Mouse (Mus musculus) liver, adult (tissue): ENCODE data around the gene Sugt1.

Source experiments
- GATA4 ChIP-seq: IDR thresholded peaks from 2 replicates; pipeline ENCODE4 v1.6.1; 2014; ENCODE audit warnings: mild to moderate bottlenecking, low read length; ENCODE audit not compliant: insufficient replicate concordance

The Sugt1 gene

DNA sequence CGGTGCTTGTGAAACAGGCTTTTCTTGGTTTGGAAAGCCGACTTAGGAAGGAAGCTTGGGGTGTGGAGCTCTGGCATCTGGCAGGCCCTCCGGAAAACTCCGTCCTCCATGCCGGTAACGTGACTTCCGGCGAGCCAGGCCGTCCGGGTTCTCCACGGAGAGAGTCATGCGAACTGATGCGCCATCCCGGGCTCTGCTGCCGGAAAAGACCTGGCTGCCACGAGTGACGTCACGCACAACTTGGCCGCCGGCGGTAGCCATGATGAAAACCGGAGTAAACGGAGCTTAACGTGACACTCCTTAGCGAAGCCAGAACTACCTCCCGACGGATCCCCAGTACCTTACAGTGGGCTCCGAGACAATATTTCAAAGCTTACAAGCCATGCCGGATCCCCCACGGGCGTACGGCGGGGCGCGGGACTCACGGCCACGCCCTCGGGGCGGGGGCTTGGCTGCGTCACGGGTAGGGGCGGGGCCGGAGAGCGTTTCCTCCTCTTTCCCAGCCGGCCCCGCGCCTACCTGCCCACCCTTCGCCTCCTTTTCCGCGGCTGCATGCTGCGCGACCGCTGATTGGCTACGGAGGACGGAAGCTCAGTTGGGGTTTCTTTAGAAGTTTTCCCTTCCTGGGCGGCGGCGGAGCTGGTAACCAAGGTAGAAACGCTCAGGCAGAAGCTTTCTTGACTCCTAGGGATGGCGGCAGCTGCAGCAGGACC lies at the start of gene Sugt1:
TSS of gene Sugt1 (plus strand) at position 553 of the 713 bp plus-strand sequence.
- no peak; the same call in 1 of the 2 replicates for TF ChIP-seq GATA4

DNA sequence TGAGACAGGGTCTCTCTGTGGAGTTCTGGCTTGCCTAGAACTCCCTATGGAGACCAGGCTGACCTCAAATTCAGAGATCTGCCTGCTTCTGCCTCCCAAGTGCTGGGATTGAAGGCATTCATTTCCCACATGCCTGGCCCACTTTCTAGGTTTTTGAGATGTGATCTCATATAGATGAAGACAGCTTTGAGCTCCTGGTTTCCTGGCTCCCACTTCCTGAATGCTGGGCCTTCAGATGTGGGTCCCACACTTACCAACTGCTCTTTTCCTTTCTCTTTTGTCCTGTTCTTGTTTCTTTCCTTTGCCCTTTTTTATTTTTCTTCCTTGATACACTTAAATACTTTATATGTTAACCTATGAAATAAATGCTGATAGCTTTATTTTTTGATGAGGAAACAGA lies 49.6 kb upstream of the Sugt1 start:
- TF ChIP-seq GATA4 = no peak

DNA sequence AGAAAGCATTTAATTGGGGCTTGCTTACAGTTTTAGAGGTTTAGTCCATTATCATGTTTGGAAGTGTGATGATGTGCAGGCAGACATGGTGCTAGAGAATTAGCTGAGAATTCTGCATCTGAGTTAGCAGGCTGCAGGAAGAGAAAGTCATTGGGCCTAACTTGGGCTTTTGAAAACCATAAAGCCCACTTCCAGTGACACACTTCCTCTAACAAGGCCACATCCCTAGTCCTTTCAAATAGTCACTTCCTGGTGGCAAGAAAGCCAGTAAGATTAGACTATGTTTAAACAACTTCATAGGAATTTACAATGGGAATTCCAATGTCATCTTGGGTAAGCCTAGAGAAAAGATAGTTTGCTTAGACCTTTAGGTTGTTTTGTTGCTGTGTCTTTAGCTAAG lies 45.9 kb upstream of the Sugt1 start:
- TF ChIP-seq GATA4 = no peak

DNA sequence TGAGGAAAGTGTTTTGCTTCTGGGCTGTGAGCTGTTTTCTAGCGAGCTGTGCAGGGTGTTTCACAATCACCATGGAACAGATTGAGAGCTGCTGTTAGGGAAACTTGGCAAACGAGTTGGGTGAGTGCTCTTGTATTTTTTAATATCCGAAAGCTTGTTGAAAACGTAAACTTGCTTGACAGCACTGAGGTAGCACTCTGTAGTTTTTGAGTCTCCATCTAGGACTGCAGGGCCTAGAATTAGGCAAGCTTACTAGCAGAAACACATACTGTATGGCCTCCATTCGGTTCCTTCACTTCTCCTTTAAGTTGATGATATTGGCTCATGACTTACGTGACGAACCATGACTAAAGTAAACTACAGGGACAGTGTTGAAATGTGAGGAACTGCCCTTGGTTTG lies 38.1 kb upstream of the Sugt1 start:
- TF ChIP-seq GATA4 = no peak

DNA sequence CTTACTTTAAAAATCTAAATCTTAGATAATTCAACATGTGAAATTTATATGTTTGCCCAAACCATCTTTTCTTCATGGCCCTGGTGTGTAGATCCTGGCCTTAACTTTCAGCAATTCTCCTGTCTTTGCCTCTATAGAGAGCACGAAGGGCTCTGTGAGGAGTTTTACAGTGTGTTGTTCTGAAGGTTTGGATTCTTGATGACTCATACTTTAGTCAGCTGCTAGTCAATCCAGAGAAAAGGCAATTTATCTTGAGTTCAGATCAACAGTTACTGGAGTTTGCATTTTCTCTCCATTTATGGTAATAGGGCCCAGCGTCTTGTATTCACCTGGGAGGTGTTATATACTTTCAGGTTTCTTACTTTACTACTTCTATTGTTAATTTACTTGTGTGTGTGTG lies 35.6 kb upstream of the Sugt1 start:
- no peak for TF ChIP-seq GATA4

DNA sequence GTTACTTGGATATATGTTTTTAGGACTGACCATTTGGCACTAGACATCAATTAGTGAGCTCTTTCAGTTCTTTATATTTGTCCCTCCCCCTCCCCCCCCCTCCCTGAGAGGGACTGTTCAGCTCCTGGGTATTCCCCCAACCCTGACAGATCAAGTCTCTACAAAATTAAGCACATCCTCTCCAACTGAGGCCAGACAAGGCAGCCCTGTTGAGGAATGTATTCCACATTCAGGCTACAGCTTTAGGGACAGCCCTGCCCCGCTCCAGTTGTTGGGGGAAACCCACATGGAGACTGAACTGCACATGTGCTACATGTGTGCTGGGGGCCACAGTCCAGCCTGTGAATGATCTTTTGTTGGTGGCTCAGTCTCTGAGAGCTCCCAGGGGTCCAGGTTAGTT lies 34.6 kb upstream of the Sugt1 start:
- TF ChIP-seq GATA4 = no peak

DNA sequence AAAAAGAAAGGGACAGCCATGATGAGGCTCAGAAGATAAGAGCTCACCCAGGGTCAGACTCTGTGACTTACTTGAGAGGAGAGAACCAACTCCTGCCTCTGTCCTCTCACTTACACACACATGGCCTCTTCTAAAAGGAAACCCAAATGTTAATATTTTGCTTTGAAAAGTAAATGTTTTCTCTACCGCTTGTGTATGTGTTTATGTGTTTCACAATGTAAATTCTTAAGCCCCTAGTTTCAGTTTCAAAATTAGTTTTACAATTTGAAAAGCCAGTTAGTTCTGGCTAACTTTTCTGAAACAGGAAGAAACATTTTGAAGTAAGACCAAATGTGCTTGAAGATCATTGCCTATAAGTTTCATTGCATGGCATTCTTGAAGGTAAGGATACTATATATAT lies 29.7 kb upstream of the Sugt1 start:
- TF ChIP-seq GATA4 = no peak

DNA sequence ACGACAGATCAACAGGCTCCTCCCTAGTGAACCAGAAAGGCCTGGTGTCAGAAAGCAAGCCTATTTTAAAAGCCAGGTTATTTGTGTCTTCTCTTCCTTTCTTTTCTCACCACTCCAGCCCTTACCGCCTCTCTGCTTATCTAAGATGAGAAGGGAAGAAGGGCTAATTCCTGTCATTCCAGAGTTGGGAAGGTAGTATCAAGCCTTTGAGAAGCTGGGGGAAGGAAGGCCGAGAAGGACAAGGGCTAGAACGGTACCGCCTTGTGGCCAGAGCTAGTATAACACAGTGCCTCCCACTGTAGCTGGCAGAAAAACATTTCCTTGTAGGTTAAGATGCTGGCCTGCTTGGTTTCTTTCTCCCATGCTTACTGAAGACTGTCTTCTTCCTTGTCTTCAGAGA lies 24.7 kb upstream of the Sugt1 start:
- TF ChIP-seq GATA4 = no peak

DNA sequence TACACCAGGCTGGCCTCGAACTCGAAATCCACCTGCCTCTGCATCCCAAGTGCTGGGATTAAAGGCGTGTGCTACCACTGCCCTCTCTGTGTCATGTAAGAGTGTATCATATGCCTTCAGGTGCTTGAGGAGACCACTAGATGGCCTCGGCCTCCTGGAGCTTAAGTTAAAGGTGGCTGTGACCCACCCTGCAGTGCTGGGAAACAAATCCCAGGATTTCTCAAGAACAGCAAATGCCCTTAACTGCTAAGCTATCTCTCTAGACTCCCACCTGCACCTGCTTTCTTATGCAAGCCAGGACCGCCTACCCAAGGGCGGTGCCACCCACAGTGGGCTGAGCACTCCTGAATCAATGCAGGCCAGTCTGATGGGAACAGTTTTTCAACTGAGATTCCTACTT lies 22.7 kb upstream of the Sugt1 start:
- no peak for TF ChIP-seq GATA4

DNA sequence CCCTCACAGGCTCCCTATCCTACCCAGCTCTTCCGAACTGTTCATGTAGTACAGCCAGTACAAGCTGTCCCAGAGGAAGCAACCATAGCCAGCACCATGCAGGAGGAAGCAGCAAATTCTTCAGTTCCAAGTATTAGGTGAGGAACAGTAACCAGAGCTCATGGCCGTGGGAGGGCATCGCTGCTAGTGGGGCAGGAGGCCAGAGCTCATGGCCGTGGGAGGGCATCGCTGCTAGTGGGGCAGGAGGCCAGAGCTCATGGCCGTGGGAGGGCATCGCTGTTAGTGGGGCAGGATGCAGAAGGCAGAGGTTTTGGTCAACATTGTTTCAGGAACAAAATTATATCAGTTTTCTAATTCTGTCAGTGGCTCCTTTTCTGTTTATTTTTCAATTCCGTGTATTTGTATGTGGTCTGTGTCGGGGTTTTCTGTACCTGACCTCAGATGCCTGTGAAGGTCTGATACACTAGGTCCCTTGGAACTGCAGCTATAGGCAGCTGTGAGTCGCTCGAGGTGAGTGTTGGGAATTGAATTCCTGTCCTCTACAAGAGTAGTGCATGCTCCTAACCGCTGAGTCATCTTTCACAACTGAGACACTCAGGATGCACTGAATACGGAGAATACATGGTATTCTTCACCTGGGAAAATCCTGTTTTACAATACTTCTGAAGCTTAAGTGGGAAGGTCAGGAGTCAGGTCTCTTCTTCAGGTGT lies 13.9 kb upstream of the Sugt1 start:
- TF ChIP-seq GATA4 = no peak

DNA sequence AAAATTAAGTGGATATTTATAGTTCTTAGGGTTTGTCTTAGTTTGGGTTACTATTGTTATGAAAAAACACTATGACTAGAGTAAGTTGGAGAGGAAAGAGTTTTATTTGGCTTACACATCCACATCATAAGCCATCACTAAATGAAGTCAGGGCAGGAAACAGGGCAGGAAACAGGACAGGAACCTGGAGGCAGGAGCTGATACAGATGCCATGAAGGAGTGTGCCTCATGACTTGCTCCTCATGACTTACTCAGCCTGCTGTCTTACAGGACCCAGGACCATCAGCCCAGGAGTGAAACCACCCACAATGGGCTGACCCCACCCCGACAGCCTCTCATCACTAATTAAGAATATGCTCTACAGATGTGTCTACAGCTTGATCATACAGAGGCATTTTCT lies 13.1 kb upstream of the Sugt1 start:
- TF ChIP-seq GATA4 = no peak

DNA sequence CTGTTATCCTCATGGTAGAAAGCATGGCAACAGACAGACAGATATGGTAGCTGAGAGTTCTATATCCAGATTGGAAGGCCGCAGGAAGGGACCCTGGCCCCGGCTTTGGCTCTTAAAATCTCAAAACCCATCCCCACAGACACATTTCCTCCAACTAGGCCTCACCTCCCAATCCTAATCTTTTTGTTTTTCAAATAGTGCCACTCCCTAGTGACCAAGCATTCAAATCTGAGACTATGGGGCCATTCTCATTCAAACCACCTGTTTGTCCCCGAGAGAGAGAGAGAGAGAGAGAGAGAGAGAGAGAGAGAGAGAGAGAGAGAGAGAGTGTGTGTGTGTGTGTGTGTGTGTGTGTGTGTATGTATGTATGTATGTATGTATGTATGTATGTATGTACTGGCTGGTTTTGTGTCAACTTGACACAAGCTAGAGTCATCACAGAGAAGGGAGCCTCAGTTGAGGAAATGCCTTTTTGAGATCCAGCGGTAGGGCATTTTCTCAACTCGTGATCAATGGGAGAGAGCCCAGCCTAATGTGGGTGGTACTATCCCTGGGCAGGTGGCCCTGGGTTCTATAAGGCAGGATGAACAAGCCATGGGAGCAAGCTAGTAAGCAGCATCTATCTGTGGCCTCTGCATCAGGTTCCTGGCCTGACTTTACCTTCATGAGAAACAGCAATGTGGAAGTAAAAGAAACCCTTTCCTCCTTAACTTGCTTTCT lies 3.8 kb upstream of the Sugt1 start:
- no peak for TF ChIP-seq GATA4

DNA sequence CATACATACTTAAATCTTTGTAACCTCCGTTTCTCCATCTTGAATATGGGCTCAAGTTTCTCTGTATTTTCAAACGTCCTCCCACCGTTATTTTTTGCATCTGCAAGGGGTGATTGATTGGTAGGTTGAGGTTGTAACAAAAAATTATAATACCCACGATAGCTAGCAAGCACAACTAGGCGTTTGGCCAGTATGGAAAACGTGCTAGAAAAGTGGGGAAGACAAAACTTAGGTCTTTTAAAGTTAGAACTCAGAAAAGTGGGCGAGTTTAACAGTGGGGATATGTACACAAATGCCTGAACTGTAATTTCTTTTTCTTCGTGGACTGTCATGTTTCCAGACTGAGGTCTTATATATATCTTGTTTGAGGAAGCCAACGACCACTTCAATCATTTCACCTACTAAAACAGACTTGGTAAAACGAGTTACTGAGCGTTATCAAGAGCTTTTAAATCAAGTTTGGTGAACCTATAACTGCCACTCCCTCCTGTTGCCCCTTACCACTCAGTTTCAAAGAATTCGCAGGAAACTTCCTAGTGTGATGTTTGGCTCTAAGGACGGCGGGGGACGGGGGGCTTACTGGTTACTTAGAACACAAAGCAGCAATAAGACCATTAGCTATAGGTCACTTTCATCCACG lies 872 bp upstream of the Sugt1 start:
- TF ChIP-seq GATA4 = no peak

DNA sequence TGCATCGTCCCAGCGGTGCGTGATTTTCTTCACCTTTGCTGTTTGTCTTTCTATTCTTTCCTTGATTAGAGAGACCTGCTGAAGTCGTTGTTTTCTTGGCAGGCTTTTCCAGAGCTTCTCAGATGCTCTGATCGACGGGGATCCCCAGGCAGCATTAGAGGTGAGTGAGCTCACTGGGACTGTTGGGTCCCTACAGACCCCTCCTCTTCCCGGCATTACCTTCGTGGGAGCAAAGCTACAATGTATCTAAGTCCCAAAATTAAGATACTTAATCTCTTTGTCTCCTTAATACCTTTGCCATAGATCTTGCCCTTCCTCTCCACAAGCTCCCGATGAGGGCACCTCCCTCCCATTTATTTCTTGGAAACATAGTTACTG lies 350 bp downstream of the Sugt1 start:
- no peak for TF ChIP-seq GATA4

DNA sequence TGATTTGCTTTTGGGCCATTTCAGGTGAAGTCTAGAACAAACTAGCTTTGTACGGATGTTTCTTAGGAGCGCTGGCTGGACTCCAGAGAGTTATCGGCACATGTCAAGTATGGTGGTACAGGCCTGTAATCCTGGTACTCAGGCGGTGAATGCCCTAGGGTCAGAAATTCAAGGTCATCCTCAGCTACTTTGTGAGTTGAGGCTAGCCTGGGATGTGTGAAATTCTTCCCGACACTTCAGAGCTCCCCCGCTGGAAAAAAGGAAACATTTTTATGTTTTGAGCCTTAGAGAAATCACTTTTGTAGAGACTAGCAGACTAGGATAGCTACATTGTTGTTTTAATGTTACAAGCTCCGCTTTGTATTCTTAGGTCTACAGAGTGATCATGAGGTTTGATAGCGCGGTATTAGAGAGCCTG lies 1.1 kb downstream of the Sugt1 start:
- no peak for TF ChIP-seq GATA4

DNA sequence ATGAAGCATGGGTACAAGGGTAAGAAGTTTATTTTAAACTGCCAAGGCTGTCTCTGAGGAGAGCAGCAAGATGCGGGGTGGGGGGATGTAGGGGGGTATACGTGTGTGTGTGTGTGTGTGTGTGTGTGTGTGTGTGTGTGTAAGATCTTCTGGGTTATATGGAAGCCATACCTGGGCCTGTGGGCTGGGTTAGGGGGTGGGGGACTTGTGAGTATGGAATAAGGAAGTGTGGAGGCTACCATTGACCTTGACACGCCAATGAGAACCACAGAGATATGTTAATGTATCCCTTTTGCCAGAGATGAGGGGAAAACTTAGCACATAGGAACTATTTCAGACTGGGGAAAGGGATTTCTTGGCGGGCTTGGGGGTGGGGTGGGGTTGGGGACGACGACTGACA lies 1.9 kb downstream of the Sugt1 start:
- TF ChIP-seq GATA4 = no peak

DNA sequence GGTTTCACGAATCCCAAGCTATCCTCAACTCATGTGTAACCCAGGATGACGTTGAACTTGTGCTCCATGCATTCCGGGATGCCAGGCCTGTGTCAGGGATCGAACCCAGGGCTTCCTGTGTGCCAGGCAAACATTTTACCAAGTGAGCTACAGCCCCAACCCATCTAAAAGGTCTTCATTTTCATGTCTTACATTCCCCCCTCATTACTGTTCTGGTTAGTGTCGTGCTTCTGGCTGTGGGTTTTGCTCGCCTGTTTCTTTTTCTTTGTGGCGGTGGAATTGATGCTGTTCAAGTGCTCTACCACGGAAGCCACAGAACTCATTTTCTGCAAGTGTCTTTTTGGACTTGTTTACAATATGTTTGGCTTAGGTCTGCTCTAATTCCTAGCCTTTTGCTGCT lies 3.4 kb downstream of the Sugt1 start:
- TF ChIP-seq GATA4 = no peak
